ENCODE assay signal across 15 mouse cellular contexts in the genomic region with DNA sequence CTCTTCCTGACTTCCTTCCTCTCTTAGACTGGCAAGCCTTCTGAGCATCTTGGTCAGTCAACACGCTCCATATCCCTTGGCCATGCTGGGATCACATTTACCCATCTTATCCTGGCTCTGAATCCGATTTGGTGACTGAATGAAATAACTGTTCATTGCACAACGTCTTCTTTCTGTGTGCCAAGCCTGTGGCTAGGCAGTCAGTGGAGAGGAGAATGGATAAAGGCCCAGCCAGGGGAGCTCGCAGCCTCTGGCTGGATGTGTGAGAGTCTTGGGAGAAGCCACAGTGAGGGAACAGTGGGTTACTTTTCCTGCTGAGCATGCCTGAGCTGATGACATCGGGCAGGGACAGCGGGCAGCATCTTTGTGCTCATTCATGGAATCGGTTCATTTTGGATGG. TPM values are rescaled to one million over a fixed set of nuclear protein-coding genes. Genes with fewer than 3 reads are reported as not detected.
"Had no signal": no experiment of that assay in that cellular context is flagged by ENCODE, and none has a peak within 500 bp of the region (broad histone marks: within the 10 kb centered on the region; RNA-seq: fewer than 3 reads in every experiment).

No protein-coding gene starts in this region.

- H3K27me3 ChIP-seq: limb, embryonic 15.5 days; liver, embryonic 12.5 days; neural tube, embryonic 13.5 days had no signal

- H3K36me3 ChIP-seq: limb, embryonic 15.5 days; liver, embryonic 12.5 days; midbrain, embryonic 10.5 days; neural tube, embryonic 13.5 days had no signal

- H3K4me2 ChIP-seq: limb, embryonic 15.5 days; liver, embryonic 12.5 days; lung, embryonic 14.5 days; neural tube, embryonic 13.5 days had no signal

- ATAC-seq: liver, embryonic 12.5 days had no signal

- H3K9ac ChIP-seq: limb, embryonic 15.5 days; liver, embryonic 12.5 days; lung, embryonic 14.5 days; neural tube, embryonic 13.5 days had no signal

- H3K9me3 ChIP-seq: limb, embryonic 15.5 days; liver, embryonic 12.5 days; midbrain, embryonic 10.5 days; neural tube, embryonic 13.5 days had no signal

- DNase-seq: kidney, adult 11 months; kidney, adult 9 months; kidney, postnatal 36 days; lung, embryonic 14.5 days; lung, postnatal 10 days; lung, postnatal 4 days; midbrain, embryonic 14.5 days; thymus, postnatal 14 days had no signal

- H3K4me3 ChIP-seq: limb, embryonic 15.5 days; liver, embryonic 12.5 days; midbrain, embryonic 10.5 days; neural tube, embryonic 13.5 days had no signal

- H3K4me1 ChIP-seq: limb, embryonic 15.5 days; liver, embryonic 12.5 days; midbrain, embryonic 10.5 days; neural tube, embryonic 13.5 days had no signal

- H3K27ac ChIP-seq: kidney, postnatal 0 days; limb, embryonic 15.5 days; liver, embryonic 12.5 days; midbrain, embryonic 10.5 days; neural tube, embryonic 13.5 days; stomach, postnatal 0 days had no signal

RNA-seq across cellular contexts. Expression of a gene that starts 55.2 kb away (rescaled TPM):
- total RNA-seq: megakaryocyte, adult 5-6 weeks had no signal
- polyA plus RNA-seq: liver, embryonic 12.5 days had no signal
